Mouse (Mus musculus): ENCODE measurements around the gene Vmn1r206. TPM values are rescaled to one million over a fixed set of nuclear protein-coding genes. Genes with fewer than 3 reads are reported as not detected.
"Not testable (repeated sequence)": the region's sequence is repeated elsewhere in the genome, so short reads cannot be mapped to it uniquely, and the experiment has no call there.

The Vmn1r206 gene
- polyA plus RNA-seq (2014; fragmentation: Nextera tagmentation; extraction: Ambion mirVana) = not detected in 2 replicates

GRCm38 (mm10) chr13:22624151-22624550 lies at the start of gene Vmn1r206:
Vmn1r206 (minus strand) TSS chr13:22624251.
- not testable (repeated sequence) for H3K27me3 ChIP-seq (ENCODE audit: control insufficient read depth, insufficient read depth, low read length); H3K4me3 ChIP-seq (ENCODE audit: low read depth, low read length); H3K27ac ChIP-seq (ENCODE audit: low read depth, low read length); H3K9me3 ChIP-seq (ENCODE audit: control insufficient read depth, low read length); H3K4me2 ChIP-seq (ENCODE audit: low read depth); H3K36me3 ChIP-seq (ENCODE audit: control insufficient read depth, insufficient read depth, low read length); ATAC-seq (ENCODE audit: insufficient read depth, low FRiP score, low TSS enrichment); H3K4me1 ChIP-seq (ENCODE audit: control insufficient read depth, insufficient read depth, low read length); H3K9ac ChIP-seq (ENCODE audit: low read length); DNase-seq (ENCODE audit: low spot score)

- DNase-seq (ENCODE audit: low spot score) (no peak), ATAC-seq (ENCODE audit: insufficient read depth, low FRiP score, low TSS enrichment) (no peak)
- Histone ChIP-seq H3K27me3 (ENCODE audit: control insufficient read depth, insufficient read depth, low read length) (no peaks in the 10 kb centered on the region), H3K36me3 (ENCODE audit: control insufficient read depth, insufficient read depth, low read length) (no peaks in the 10 kb centered on the region), H3K4me1 (ENCODE audit: control insufficient read depth, insufficient read depth, low read length) (no peaks in the 10 kb centered on the region), H3K9me3 (ENCODE audit: control insufficient read depth, low read length) (no peaks in the 10 kb centered on the region), H3K4me3 (ENCODE audit: low read depth, low read length) (no peak within 1 kb of the TSS), H3K4me2 (ENCODE audit: low read depth) (no peak within 1 kb of the TSS), H3K9ac (ENCODE audit: low read length) (no peak within 1 kb of the TSS), H3K27ac (ENCODE audit: low read depth, low read length) (no peak within 1 kb of the TSS)
- WGBS = 94% methylated on average over 3 of the region's 3 CpGs
Measured at GRCm38 (mm10) chr13:22592900-22593299, 31.2 kb downstream of the Vmn1r206 start, which contains the start of gene Vmn1r205. Vmn1r205 (minus strand) TSS chr13:22593000.

- DNase-seq (ENCODE audit: low spot score); H3K36me3 ChIP-seq (ENCODE audit: control insufficient read depth, insufficient read depth, low read length); ATAC-seq (ENCODE audit: insufficient read depth, low FRiP score, low TSS enrichment); H3K27me3 ChIP-seq (ENCODE audit: control insufficient read depth, insufficient read depth, low read length); H3K27ac ChIP-seq (ENCODE audit: low read depth, low read length); H3K4me3 ChIP-seq (ENCODE audit: low read depth, low read length); H3K9me3 ChIP-seq (ENCODE audit: control insufficient read depth, low read length); H3K9ac ChIP-seq (ENCODE audit: low read length); H3K4me1 ChIP-seq (ENCODE audit: control insufficient read depth, insufficient read depth, low read length); H3K4me2 ChIP-seq (ENCODE audit: low read depth): not testable (repeated sequence)
- WGBS = 77% methylated on average over 14 of the region's 14 CpGs
Measured at GRCm38 (mm10) chr13:22583336-22583735, 40.7 kb downstream of the Vmn1r206 start.

GRCm38 (mm10) chr13:22574911-22575310 lies 49.1 kb downstream of the Vmn1r206 start:
- H3K4me2 ChIP-seq (ENCODE audit: low read depth); ATAC-seq (ENCODE audit: insufficient read depth, low FRiP score, low TSS enrichment): not testable (repeated sequence)

More at GRCm38 (mm10) chr13:22574911-22575310, 49.1 kb downstream of the Vmn1r206 start:
- H3K36me3 ChIP-seq (ENCODE audit: control insufficient read depth, insufficient read depth, low read length); H3K9ac ChIP-seq (ENCODE audit: low read length); H3K27ac ChIP-seq (ENCODE audit: low read depth, low read length); H3K9me3 ChIP-seq (ENCODE audit: control insufficient read depth, low read length); DNase-seq (ENCODE audit: low spot score); H3K4me1 ChIP-seq (ENCODE audit: control insufficient read depth, insufficient read depth, low read length); H3K27me3 ChIP-seq (ENCODE audit: control insufficient read depth, insufficient read depth, low read length); H3K4me3 ChIP-seq (ENCODE audit: low read depth, low read length): not testable (repeated sequence)
- 88% methylated on average over 3 of the region's 3 CpGs for WGBS

Other genes starting within 250 kb of the Vmn1r206 start
- not detected in 2 replicates for gene Vmn1r199, start 244.4 kb downstream of the Vmn1r206 start, polyA plus RNA-seq (2014; fragmentation: Nextera tagmentation; extraction: Ambion mirVana)
- not detected in 2 replicates for gene Vmn1r200, start 233.9 kb downstream of the Vmn1r206 start, polyA plus RNA-seq (2014; fragmentation: Nextera tagmentation; extraction: Ambion mirVana)
- not detected in 2 replicates for gene Vmn1r201, start 152.3 kb downstream of the Vmn1r206 start, polyA plus RNA-seq (2014; fragmentation: Nextera tagmentation; extraction: Ambion mirVana)
- gene Vmn1r202, start 118.9 kb downstream of the Vmn1r206 start, polyA plus RNA-seq (2014; fragmentation: Nextera tagmentation; extraction: Ambion mirVana) = not detected in 2 replicates
- gene Vmn1r203, start 106.1 kb downstream of the Vmn1r206 start, polyA plus RNA-seq (2014; fragmentation: Nextera tagmentation; extraction: Ambion mirVana) = not detected in 2 replicates
- gene Vmn1r204, start 71.1 kb downstream of the Vmn1r206 start, polyA plus RNA-seq (2014; fragmentation: Nextera tagmentation; extraction: Ambion mirVana) = not detected in 2 replicates
- not detected in 2 replicates for gene Vmn1r205, start 31.3 kb downstream of the Vmn1r206 start, polyA plus RNA-seq (2014; fragmentation: Nextera tagmentation; extraction: Ambion mirVana)
- gene Vmn1r207-ps, start 105.4 kb upstream of the Vmn1r206 start, polyA plus RNA-seq (2014; fragmentation: Nextera tagmentation; extraction: Ambion mirVana) = not detected in 2 replicates
- gene Vmn1r208, start 153.1 kb upstream of the Vmn1r206 start, polyA plus RNA-seq (2014; fragmentation: Nextera tagmentation; extraction: Ambion mirVana) = not detected in 2 replicates
- gene Vmn1r209, start 185.4 kb upstream of the Vmn1r206 start, polyA plus RNA-seq (2014; fragmentation: Nextera tagmentation; extraction: Ambion mirVana) = not detected in 2 replicates
- not detected in 2 replicates for gene Vmn1r210, start 207.1 kb upstream of the Vmn1r206 start, polyA plus RNA-seq (2014; fragmentation: Nextera tagmentation; extraction: Ambion mirVana)
- not detected in 2 replicates for gene Vmn1r211, start 233.3 kb upstream of the Vmn1r206 start, polyA plus RNA-seq (2014; fragmentation: Nextera tagmentation; extraction: Ambion mirVana)